Mouse (Mus musculus) liver, adult 2 months (tissue): Measurements from ENCODE around the gene Fcgrt.
A peak's percentile ranks its signal among the peaks of the same experiment; 100 is the strongest.

Experiments used
- CTCF ChIP-seq: fragments of 200-500 bp; IDR thresholded peaks from 2 replicates; pipeline ENCODE4 v1.5.1; 2011; ENCODE audit warnings: low read depth, low read length, control low read depth
- POLR2A ChIP-seq: fragments of 200-500 bp; IDR thresholded peaks from 2 replicates; pipeline ENCODE4 v1.6.1; 2011; ENCODE audit warnings: low read length, control low read depth; ENCODE audit not compliant: insufficient read depth; ENCODE audit errors: extremely low read depth

GRCm38 (mm10) chr7:45078513-45078912, 25.1 kb downstream of the Fcgrt start:
- TF ChIP-seq CTCF, result peak; percentile 81
- no peak for TF ChIP-seq POLR2A
